21 mouse cellular contexts compared by ENCODE assay signal in genomic region chr2:180031270-180031669, GRCm38 (mm10). TPM values are rescaled to one million over a fixed set of nuclear protein-coding genes. Genes with fewer than 3 reads are reported as not detected.
DNase-seq lines count a peak whose midpoint lies in the region; ATAC-seq and TF ChIP-seq lines count a peak whose summit lies in the region.
"Had no signal": no experiment of that assay in that cellular context is flagged by ENCODE, and none has a peak within 500 bp of the region (broad histone marks: within the 10 kb centered on the region; RNA-seq: fewer than 3 reads in every experiment).

No protein-coding gene starts in this region.

- peak overlapping the region; percentile 4; the same call in 1 of the 2 replicates for H3K4me3 ChIP-seq in testis, adult 2 months (ENCODE audit: control insufficient read depth, low read depth, low read length)
- H3K4me3 ChIP-seq in forebrain, postnatal 0 days (ENCODE audit: low read depth, low read length) = no peak overlapping the region
- H3K4me3 ChIP-seq in forebrain, embryonic 10.5 days = no peak overlapping the region
- H3K4me3 ChIP-seq: embryonic facial prominence, embryonic 15.5 days; erythroblast, embryonic 14.5 days; heart, adult 2 months; hindbrain, embryonic 13.5 days had no signal

- no peak for ATAC-seq in forebrain, postnatal 0 days
- ATAC-seq: forebrain, embryonic 16.5 days; hindbrain, postnatal 0 days had no signal

- H3K27ac ChIP-seq in testis, adult 2 months (ENCODE audit: control insufficient read depth, insufficient read depth, low read depth, low read length) = no peak overlapping the region; the same call in 1 of the 2 replicates
- H3K27ac ChIP-seq in forebrain, postnatal 0 days (ENCODE audit: low read depth, low read length) = no peak overlapping the region
- no peak overlapping the region for H3K27ac ChIP-seq in forebrain, embryonic 10.5 days
- H3K27ac ChIP-seq: embryonic facial prominence, embryonic 15.5 days; heart, adult 2 months; hindbrain, embryonic 13.5 days; hindbrain, postnatal 0 days had no signal

- WGBS in forebrain, postnatal 0 days = 89% methylated on average over 6 of the region's 6 CpGs
- 92% methylated on average over 6 of the region's 6 CpGs for WGBS in forebrain, embryonic 10.5 days

- H3K27me3 ChIP-seq in testis, adult 2 months (ENCODE audit: control insufficient read depth, insufficient read depth, low read length) = no peaks in the 10 kb centered on the region
- no peaks in the 10 kb centered on the region for H3K27me3 ChIP-seq in forebrain, postnatal 0 days (ENCODE audit: insufficient read depth, low read length)
- no peaks in the 10 kb centered on the region for H3K27me3 ChIP-seq in forebrain, embryonic 10.5 days (ENCODE audit: poor library complexity, severe bottlenecking)
- H3K27me3 ChIP-seq: embryonic facial prominence, embryonic 15.5 days; hindbrain, embryonic 13.5 days had no signal

- peaks cover 5% of the 10 kb centered on the region for H3K36me3 ChIP-seq in testis, adult 2 months (ENCODE audit: control insufficient read depth, insufficient read depth, low read length)
- peaks cover 84% of the 10 kb centered on the region for H3K36me3 ChIP-seq in forebrain, postnatal 0 days (ENCODE audit: insufficient read depth)
- H3K36me3 ChIP-seq in forebrain, embryonic 10.5 days (replicated peaks) = peaks cover 99% of the 10 kb centered on the region

- TF ChIP-seq CTCF in testis, adult 2 months (IDR thresholded peaks at IDR 0.05; ENCODE audit: control insufficient read depth, insufficient read depth, insufficient replicate concordance, low read depth, low read length) = no peak
- no peak for TF ChIP-seq CTCF in forebrain, postnatal 0 days (IDR thresholded peaks at IDR 0.05; ENCODE audit: low read depth)

- peaks cover 2% of the 10 kb centered on the region; the same call in 1 of the 2 replicates for H3K4me1 ChIP-seq in testis, adult 2 months (ENCODE audit: control insufficient read depth, insufficient read depth, low read length)
- H3K4me1 ChIP-seq in forebrain, postnatal 0 days (ENCODE audit: insufficient read depth) = peaks cover 16% of the 10 kb centered on the region
- peaks cover 38% of the 10 kb centered on the region for H3K4me1 ChIP-seq in forebrain, embryonic 10.5 days

- no peak overlapping the region for H3K4me2 ChIP-seq in forebrain, postnatal 0 days (ENCODE audit: low read depth)
- H3K4me2 ChIP-seq: embryonic facial prominence, embryonic 15.5 days; hindbrain, embryonic 13.5 days had no signal

- H3K9ac ChIP-seq in forebrain, postnatal 0 days = no peak overlapping the region
- H3K9ac ChIP-seq: embryonic facial prominence, embryonic 15.5 days; hindbrain, embryonic 13.5 days had no signal

- no peak for TF ChIP-seq POLR2A in testis, adult 2 months (IDR thresholded peaks at IDR 0.05; ENCODE audit: control insufficient read depth, low read depth, low read length)

- DNase-seq in testis, postnatal 10 days (ENCODE audit: low spot score) = no peak
- peak; percentile 55 for DNase-seq in kidney, adult 9 months
- DNase-seq in kidney, postnatal 10 days = peak; percentile 41
- DNase-seq in cerebellum, adult 8-10 months = no peak
- DNase-seq in forebrain, postnatal 0 days = no peak
- DNase-seq in forebrain, embryonic 10.5 days (ENCODE audit: extremely low spot score, low spot score) = no peak
- DNase-seq: adrenal gland, adult 2 months; adrenal gland, postnatal 25 days; cerebellum, adult 2 months; cerebellum, postnatal 14 days; embryo, embryonic 11 days; gastrocnemius, postnatal 14 days; heart, adult 2 months; heart, postnatal 10 days; heart, postnatal 4 days had no signal

- H3K9me3 ChIP-seq in forebrain, postnatal 0 days (ENCODE audit: low read length) = no peaks in the 10 kb centered on the region
- H3K9me3 ChIP-seq in forebrain, embryonic 10.5 days = no peaks in the 10 kb centered on the region
- H3K9me3 ChIP-seq: embryonic facial prominence, embryonic 15.5 days; hindbrain, embryonic 13.5 days had no signal

RNA-seq across cellular contexts. Expression of gene Lsm14b, which starts 6.5 kb away (rescaled TPM):
- polyA plus RNA-seq in testis, adult 2 months (2012; rRNA removed) = 31.8 and 33.7 TPM in 2 replicates
- total RNA-seq in forebrain, postnatal 0 days (2014; rRNA removed) = 154 and 162 TPM in 2 replicates
- 24.4 and 24.8 TPM in 2 replicates for polyA plus RNA-seq in forebrain, postnatal 0 days (2015; fragmentation: Nextera tagmentation; extraction: Ambion mirVana)
- polyA plus RNA-seq in forebrain, embryonic 10.5 days (2016; fragmentation: Nextera tagmentation; extraction: Ambion mirVana) = 8.5 and 8.9 TPM in 2 replicates

RNA-seq across cellular contexts. Expression of gene Psma7, which starts 11.0 kb away (rescaled TPM):
- 38.5 and 42.6 TPM in 2 replicates for polyA plus RNA-seq in testis, adult 2 months (2012; rRNA removed)
- 301 and 392 TPM in 2 replicates for total RNA-seq in forebrain, postnatal 0 days (2014; rRNA removed)
- 581 and 734 TPM in 2 replicates for polyA plus RNA-seq in forebrain, postnatal 0 days (2015; fragmentation: Nextera tagmentation; extraction: Ambion mirVana)
- 856 and 905 TPM in 2 replicates for polyA plus RNA-seq in forebrain, embryonic 10.5 days (2016; fragmentation: Nextera tagmentation; extraction: Ambion mirVana)

RNA-seq across cellular contexts. Expression of gene Ss18l1, which starts 11.0 kb away (rescaled TPM):
- 4.0 TPM in 2 replicates for polyA plus RNA-seq in testis, adult 2 months (2012; rRNA removed)
- 82.6 and 104 TPM in 2 replicates for total RNA-seq in forebrain, postnatal 0 days (2014; rRNA removed)
- polyA plus RNA-seq in forebrain, postnatal 0 days (2015; fragmentation: Nextera tagmentation; extraction: Ambion mirVana) = 32.8 and 47.0 TPM in 2 replicates
- 7.0 TPM in 2 replicates for polyA plus RNA-seq in forebrain, embryonic 10.5 days (2016; fragmentation: Nextera tagmentation; extraction: Ambion mirVana)

RNA-seq across cellular contexts. Expression of gene Mtg2, which starts 39.1 kb away (rescaled TPM):
- polyA plus RNA-seq in testis, adult 2 months (2012; rRNA removed) = 7.0 and 7.8 TPM in 2 replicates
- 27.9 and 32.2 TPM in 2 replicates for total RNA-seq in forebrain, postnatal 0 days (2014; rRNA removed)
- 23.5 and 25.5 TPM in 2 replicates for polyA plus RNA-seq in forebrain, postnatal 0 days (2015; fragmentation: Nextera tagmentation; extraction: Ambion mirVana)
- polyA plus RNA-seq in forebrain, embryonic 10.5 days (2016; fragmentation: Nextera tagmentation; extraction: Ambion mirVana) = 34.0 and 35.2 TPM in 2 replicates

RNA-seq across cellular contexts. Expression of gene Taf4, which starts 54.8 kb away (rescaled TPM):
- 3.6 and 4.2 TPM in 2 replicates for polyA plus RNA-seq in testis, adult 2 months (2012; rRNA removed)
- total RNA-seq in forebrain, postnatal 0 days (2014; rRNA removed) = 11.4 and 12.5 TPM in 2 replicates
- 2.1 and 2.4 TPM in 2 replicates for polyA plus RNA-seq in forebrain, postnatal 0 days (2015; fragmentation: Nextera tagmentation; extraction: Ambion mirVana)
- polyA plus RNA-seq in forebrain, embryonic 10.5 days (2016; fragmentation: Nextera tagmentation; extraction: Ambion mirVana) = 3.6 and 4.2 TPM in 2 replicates

Comparison
In these comparisons a context has a peak if more than half of its experiments do, and no peak if none do; other contexts are left out.
1. DNase-seq: peak in kidney, adult 9 months (single experiment) and kidney, postnatal 10 days (single experiment); none in testis, postnatal 10 days (single experiment), cerebellum, adult 8-10 months (single experiment), forebrain, postnatal 0 days (single experiment) and forebrain, embryonic 10.5 days (single experiment).
2. RNA of gene Psma7, which starts 11.0 kb away (polyA plus RNA-seq): 856 to 905 TPM in forebrain, embryonic 10.5 days and 581 to 734 TPM in forebrain, postnatal 0 days; 38.5 to 42.6 TPM in testis, adult 2 months; every median in the first group is over 10 times any median in the second.